Mouse (Mus musculus) MEL (cell line): ENCODE data around the gene Mr1.

ENCODE experiments used
- E2F4 ChIP-seq: IDR thresholded peaks from 2 replicates; pipeline ENCODE4 v1.6.1; 2011; ENCODE audit warnings: low read depth, low read length, improper control_type of control experiment, borderline replicate concordance
- NRF1 ChIP-seq: IDR thresholded peaks from 2 replicates; pipeline ENCODE4 v1.6.1; 2014; ENCODE audit warnings: low read depth, mild to moderate bottlenecking, inconsistent platforms, low read length, improper control_type of control experiment, moderate library complexity; ENCODE audit not compliant: poor library complexity, insufficient read depth, severe bottlenecking

GRCm38 (mm10) chr1:155099280-155099848 is 47.2 kb downstream of the Mr1 start, which contains the start of gene Ier5:
- TF ChIP-seq E2F4 (no peak; the same call in 1 of the 2 replicates), NRF1 (peak; percentile 28; the same call in 1 of the 2 replicates)
